Mouse (Mus musculus): ENCODE data around the gene Diras2. TPM values are rescaled to one million over a fixed set of nuclear protein-coding genes. Genes with fewer than 3 reads are reported as not detected.
"Not testable (repeated sequence)": the region's sequence is repeated elsewhere in the genome, so short reads cannot be mapped to it uniquely, and the experiment has no call there.

The Diras2 gene
- total RNA-seq, 4 experiments from 2014 or later: 0.13 to 0.31 (median 0.21) TPM

DNA sequence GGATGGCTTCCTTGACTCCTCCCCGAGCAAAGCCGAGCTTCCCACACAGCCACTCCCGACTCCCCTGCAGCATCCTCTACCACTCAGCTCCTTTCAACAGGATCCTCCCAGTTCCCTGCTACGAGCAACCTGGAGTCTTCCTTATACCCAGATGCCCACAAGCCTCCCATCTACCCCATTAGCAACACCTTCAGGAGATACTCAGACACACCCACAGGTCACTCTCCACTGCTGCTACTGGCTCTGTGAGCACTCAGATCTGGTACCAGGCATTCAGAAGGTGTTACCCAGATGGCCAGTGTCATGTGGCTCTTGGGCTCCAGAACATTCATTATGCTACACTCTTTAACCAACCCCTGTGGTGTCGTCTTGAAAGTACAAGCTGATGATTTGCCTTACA is 11.7 kb downstream of the Diras2 start:
- DNase-seq (ENCODE audit: low spot score): no peak

DNA sequence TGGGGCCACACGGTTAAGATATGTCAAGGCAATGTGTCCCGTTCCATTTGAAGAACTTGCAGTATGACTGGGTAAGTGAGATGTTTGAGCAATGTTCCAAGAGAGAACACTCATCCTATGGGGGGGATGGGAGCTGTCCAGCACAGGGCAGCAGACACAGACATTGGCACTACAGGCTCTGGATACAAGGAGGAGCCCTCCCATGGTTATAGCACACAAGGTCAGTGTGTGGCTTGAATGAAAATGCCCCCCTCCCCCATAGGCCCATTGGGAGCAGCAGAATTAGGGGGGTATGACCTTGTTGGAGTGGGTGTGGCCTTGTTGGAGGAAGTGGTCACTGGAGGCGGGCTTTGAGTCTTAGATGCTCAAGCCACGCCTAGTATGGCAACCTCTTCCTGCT is 12.7 kb downstream of the Diras2 start:
- DNase-seq (ENCODE audit: low spot score): no peak

DNA sequence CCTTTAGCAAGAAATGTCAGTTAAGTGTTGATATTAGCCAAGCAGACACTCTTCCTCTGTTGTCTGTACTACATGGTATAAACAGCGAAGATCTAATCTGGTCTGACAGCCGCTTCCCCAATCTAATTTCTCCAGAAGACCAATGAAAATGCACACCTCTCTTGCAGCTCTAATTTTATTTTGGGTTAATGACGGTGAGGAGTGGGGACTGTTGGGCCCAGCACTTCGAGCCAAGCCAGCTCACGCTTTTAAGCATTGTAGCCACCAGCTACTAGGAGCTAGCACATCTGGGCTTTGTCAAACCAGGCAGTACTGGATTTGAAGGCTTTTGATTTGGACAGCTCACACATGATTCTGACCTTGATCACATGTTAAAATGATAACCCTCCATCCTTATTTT is 14.1 kb downstream of the Diras2 start:
- DNase-seq (ENCODE audit: low spot score): no peak

GRCm38 (mm10) chr13:52516561-52516960 is 14.5 kb downstream of the Diras2 start:
- no peak for DNase-seq (ENCODE audit: low spot score)

- no peak for DNase-seq (ENCODE audit: low spot score)
These were observed 15.0 kb downstream of the Diras2 start for GRCm38 (mm10) chr13:52516051-52516450.

GRCm38 (mm10) chr13:52513554-52513953 is 17.5 kb downstream of the Diras2 start:
- no peak for DNase-seq (ENCODE audit: low spot score)

DNA sequence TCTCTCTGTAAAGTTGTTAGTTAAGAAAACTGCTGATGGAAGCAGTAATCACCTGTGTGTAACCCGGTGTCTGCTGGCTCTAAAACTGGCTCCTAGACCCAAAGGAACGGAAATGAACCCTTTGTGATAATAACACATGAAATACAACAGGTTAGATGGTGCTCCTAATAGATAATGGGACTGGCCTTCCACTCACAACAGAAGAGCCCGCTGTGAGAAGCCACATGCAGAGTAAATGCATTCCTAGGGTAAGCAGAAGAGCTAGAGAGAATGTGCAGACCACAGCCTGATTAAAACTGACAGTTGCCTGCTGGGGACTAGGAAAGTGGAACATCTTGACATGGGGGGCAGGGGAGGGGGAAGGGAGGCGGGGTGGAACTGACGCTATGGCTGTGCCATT is 18.7 kb downstream of the Diras2 start:
- DNase-seq (ENCODE audit: low spot score): no peak

- DNase-seq (ENCODE audit: low spot score): no peak
These were observed 20.8 kb downstream of the Diras2 start for GRCm38 (mm10) chr13:52510172-52510880.

DNA sequence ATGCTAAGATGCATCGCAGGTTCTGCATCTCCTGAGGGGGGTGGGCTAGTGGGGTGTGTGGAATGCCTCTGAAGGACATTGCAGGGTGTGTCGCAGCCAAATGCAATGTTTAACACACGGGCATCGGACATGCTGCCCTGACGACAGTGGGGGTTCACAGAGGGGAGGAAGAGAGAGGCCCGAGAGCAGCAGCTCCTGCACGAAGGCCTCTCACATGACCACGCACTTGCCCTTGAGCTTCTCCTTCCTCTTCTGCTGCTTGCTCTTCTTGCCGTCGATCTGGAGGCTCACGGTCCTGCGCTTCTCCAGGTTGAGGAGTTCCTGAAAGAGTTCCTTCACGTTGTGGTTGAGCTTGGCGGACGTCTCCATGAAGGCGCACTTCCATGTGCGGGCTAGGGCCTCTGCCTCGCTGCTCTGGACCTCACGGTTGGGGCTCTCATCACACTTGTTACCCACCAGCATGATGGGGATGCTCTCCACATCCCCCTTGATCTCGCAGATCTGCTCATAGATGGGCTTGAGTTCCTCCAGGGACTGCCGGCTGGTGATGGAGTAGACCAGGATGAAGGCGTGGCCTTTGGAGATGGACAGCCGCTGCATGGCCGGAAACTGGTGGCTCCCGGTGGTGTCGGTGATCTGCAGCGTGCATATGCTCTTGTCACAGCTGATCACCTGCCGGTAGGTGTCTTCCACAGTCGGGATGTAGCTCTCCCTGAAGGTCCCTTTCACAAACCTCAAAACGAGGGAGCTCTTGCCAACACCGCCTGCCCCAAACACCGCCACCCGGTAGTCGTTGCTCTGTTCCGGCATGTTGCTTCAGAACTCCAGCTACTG is 23.4 kb downstream of the Diras2 start:
- DNase-seq (ENCODE audit: low spot score): no peak

DNA sequence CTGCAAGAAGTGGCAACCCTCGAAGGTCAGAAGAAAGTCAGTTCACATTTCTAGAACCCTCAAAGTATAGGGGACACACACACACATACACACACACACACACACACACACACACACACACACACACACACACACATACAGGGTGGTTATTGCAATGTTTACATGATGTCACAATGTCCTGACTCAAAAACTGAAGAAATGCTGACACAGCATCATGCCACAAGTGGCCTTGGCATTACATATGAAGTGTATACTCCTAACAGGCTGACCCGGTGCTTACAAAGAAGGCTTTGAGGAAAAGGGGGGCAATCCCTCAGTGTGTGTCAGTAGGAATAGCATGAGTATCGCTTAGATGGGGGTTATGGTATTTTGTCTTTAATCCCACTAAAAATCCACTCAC is 24.3 kb downstream of the Diras2 start:
- DNase-seq (ENCODE audit: low spot score): not testable (repeated sequence)

DNA sequence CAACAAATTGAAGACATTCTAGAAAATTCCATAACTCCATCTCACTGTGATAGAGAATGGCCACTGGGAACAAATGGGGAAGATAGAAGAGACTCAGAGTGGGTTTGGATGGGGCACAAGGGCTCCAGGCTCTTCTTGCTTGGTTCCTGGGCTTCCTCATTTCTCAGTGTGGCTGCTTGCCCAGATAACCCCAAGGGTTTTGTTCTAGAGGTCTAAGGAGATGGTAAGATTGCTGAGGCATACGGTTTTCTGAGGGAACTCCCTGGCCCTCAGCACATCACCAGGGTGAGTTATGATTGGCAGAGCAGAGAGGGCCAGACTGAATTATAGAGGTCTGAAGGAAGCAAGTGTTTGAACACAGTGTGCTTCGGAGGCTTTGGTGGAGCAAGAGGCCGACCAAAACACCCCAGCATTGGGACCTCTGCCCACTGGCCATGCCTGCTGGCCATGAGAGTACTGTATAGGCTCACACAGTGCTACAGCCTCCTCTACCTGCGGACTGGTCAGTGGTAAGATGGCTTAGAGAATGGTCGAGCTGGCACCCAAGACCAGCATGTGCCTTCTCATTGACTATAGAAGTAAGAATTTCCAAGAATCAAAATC is 25.3 kb downstream of the Diras2 start:
- DNase-seq (ENCODE audit: low spot score): not testable (repeated sequence)

DNA sequence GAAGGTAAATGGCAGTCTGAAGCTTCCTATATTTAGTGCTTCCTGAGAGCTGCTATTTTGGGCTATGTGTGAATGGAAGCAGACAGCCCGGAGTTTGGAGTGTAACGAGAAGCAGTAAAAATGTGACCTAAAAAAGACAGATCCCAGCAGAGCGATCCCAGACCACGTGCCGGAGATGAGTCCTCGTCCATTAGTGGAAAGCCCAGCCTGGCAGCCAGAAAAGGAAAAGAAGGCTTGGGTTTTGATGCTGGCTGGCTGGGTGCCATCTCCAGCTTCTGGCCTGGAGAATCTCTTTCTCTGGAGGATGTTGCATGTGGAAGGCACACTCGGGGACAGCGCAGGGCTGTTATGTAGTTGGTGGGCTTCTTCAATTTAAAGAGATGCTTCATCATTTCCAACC is 29.4 kb downstream of the Diras2 start:
- DNase-seq (ENCODE audit: low spot score): peak; percentile 7

DNA sequence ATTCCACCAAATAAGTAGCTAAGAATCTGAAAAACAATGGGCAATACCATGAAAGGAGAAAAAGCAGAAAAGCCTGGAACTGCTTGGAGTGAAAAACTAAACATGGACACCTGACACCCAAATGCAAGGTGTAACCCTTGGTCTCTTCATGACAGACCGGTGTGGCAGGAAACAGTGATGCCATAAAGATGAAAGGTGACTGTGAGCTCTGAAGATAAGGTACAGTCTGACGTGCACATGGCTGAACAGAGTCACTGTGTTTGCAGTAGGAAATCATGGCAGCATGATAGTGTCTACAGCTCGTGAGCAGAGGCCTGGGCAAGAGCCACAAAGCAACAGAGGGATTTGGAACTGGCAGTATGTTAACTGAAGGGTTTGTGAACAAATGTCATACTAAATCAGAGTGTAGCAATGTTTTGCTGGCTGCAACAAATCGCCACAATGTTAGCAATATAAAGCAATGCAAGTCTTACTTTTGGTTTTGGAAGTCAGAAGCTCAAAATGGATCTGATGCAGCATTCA is 34.0 kb downstream of the Diras2 start:
- DNase-seq (ENCODE audit: low spot score): no peak

GRCm38 (mm10) chr13:52488821-52489220 is 42.3 kb downstream of the Diras2 start:
- no peak for DNase-seq (ENCODE audit: low spot score)

- no peak for DNase-seq (ENCODE audit: low spot score)
These were observed 47.0 kb downstream of the Diras2 start for GRCm38 (mm10) chr13:52484064-52484463.

DNA sequence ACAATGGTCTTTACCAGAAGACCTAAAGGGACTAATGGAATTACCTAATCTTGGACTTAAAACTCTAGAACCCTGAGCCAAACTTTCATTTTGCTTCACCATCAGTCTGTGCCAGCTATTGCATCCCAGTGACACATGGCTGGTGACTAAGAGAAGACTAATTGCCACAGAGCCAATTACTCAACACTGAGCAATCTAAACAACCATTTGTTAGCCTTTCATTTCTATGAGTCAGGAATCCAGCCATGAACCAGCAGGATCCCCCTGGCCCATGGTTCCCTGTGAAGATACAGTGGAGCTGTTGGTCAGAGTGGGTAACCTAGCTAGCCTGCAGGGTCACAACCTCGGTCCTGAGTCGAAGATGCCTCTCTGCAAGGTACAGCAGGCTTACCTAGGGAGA is 49.3 kb downstream of the Diras2 start:
- DNase-seq (ENCODE audit: low spot score): no peak

- DNase-seq (ENCODE audit: low spot score): no peak
These were observed 51.9 kb downstream of the Diras2 start for GRCm38 (mm10) chr13:52479146-52479545.

GRCm38 (mm10) chr13:52476998-52477601 is 54.0 kb downstream of the Diras2 start:
- DNase-seq (ENCODE audit: low spot score): no peak

DNA sequence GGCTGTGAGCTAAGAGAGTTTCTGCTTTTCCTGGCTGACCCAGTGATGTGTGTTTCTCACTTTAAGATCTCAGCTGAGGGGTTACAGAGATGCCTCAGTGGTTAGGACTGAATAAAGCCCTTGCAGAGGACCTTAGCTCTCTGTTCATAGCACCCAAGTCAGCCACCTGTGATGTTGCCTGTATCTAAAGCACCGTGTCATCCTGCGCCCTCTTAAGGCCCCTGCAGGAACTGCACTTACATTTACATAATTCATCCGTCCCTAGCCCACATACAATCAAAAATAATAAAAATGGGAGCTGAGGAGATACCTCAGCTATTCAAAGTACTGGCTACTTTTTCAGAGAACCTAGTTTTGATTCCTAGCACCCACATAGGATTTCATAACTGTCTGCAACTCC is 54.9 kb downstream of the Diras2 start:
- no peak for DNase-seq (ENCODE audit: low spot score)

DNA sequence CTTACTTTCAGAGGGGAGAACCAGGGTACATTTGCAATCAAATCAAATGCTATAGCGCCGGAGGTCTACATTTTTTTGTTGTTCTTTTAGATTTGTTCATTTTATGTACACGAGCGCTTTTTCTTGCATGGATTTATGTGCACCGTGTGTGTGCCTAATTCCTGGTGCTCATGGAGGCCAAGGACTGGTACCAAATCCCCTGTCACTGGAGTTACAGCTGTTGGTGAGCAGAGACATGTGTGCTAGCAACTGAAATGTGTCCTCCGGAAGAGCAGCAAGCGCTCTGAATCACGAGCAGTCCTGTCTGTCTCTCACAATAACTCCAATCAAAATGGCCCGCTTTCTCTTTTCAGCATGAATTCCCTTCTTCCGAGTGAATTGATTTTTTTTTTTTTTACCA is 55.8 kb downstream of the Diras2 start:
- no peak for DNase-seq (ENCODE audit: low spot score)

DNA sequence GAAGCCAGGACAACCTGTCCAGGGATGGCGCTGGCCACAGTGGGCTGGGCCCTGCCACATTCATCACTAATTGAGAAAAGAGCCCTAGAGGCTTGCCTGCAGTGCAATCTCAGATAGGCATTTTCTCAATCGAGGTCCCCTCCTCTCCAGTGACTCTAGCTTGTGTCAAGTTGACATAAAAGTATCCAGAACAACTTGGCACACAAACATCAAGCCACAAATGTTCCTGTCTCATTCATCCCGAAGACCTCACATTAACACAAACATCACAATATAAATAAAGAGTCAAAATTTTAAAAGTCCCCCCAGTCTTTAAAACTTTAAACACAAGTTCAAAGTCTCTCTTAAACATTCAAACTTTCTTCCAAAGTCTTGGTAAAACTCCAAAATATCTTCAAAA is 56.3 kb downstream of the Diras2 start:
- DNase-seq (ENCODE audit: low spot score): no peak

Measured in heart, adult 8-10 months (tissue).